Mouse (Mus musculus) limb, embryonic 14.5 days (tissue): ENCODE data around the gene Esyt1. TPM values are rescaled to one million over a fixed set of nuclear protein-coding genes. Genes with fewer than 3 reads are reported as not detected.

ENCODE experiments used
- ATAC-seq: fragments of 200-750 bp; cut with Nextera tagmentation; 2 replicates; pipeline ENCODE4 v1.8.0; 2017; ENCODE audit warnings: low read depth, moderate number of reproducible peaks, moderate TSS enrichment; ENCODE audit not compliant: low FRiP score
- DNase-seq: peaks from one replicate; pipeline ENCODE4 v3.0.0-alpha.2; 2015; ENCODE audit warnings: low spot score
- H3K27ac ChIP-seq: fragments of 300-500 bp; sonication (generic); replicated peaks from 2 replicates; pipeline ENCODE4 v1.5.1; 2014; ENCODE audit warnings: low read depth, mild to moderate bottlenecking, low read length, moderate library complexity, mixed read lengths
- H3K27me3 ChIP-seq: fragments of 300-500 bp; sonication (generic); 2 replicates; pipeline ENCODE4 v1.6.1; 2014; ENCODE audit warnings: low read length, mixed read lengths; ENCODE audit not compliant: control insufficient read depth, insufficient read depth
- H3K36me3 ChIP-seq: fragments of 300-500 bp; sonication (generic); 2 replicates; pipeline ENCODE4 v1.6.1; 2014; ENCODE audit warnings: mild to moderate bottlenecking, low read length, moderate library complexity, mixed read lengths; ENCODE audit not compliant: control insufficient read depth, insufficient read depth
- H3K4me1 ChIP-seq: fragments of 300-500 bp; sonication (generic); 2 replicates; pipeline ENCODE4 v1.6.1; 2014; ENCODE audit warnings: antibody characterized with exemption, low read length, mixed read lengths; ENCODE audit not compliant: control insufficient read depth, insufficient read depth
- H3K4me2 ChIP-seq: fragments of 300-500 bp; sonication (generic); replicated peaks from 2 replicates; pipeline ENCODE4 v1.6.1; 2014; ENCODE audit warnings: low read depth, mild to moderate bottlenecking, low read length, moderate library complexity; ENCODE audit not compliant: severe bottlenecking
- H3K4me3 ChIP-seq: fragments of 300-500 bp; sonication (generic); replicated peaks from 2 replicates; pipeline ENCODE4 v1.5.1; 2014; ENCODE audit warnings: low read length
- H3K9ac ChIP-seq: fragments of 300-500 bp; sonication (generic); 2 replicates; pipeline ENCODE4 v1.6.1; 2014; ENCODE audit warnings: mild to moderate bottlenecking, low read depth, low read length, moderate library complexity; ENCODE audit not compliant: severe bottlenecking
- H3K9me3 ChIP-seq: fragments of 300-500 bp; sonication (generic); 2 replicates; pipeline ENCODE4 v1.6.1; 2016; ENCODE audit warnings: low read length; ENCODE audit not compliant: control insufficient read depth
- POLR2A ChIP-seq: fragments of 200-500 bp; IDR thresholded peaks from 2 replicates; pipeline ENCODE4 v1.8.0; 2012; ENCODE audit warnings: inconsistent platforms, mild to moderate bottlenecking, moderate library complexity, borderline replicate concordance; ENCODE audit not compliant: insufficient read depth, insufficient read length; ENCODE audit errors: extremely low read depth
- WGBS: fragments of 180-500 bp; shearing (Covaris S2); extraction: QIAGEN DNeasy Blood & Tissue Kit; methylation state at CpG from one replicate; pipeline ENCODE4 v1.1.7; 2014; 5-methylcytosine and 5-hydroxymethylcytosine counted together
- polyA plus RNA-seq, 2 experiments: library from polyadenylated mRNA; depleted of rRNA in 1 of 2; stranded (reverse) in 1 of 2; unstranded in 1 of 2; fragments of >200 nt; fragmentation: Nextera tagmentation in 1 of 2; extraction: Ambion mirVana in 1 of 2; gene quantifications; 2 replicates each; pipeline versions ENCODE4 v1.2.1 to v1.2.3; 2012 to 2014

Esyt1 gene
- polyA plus RNA-seq, 2 experiments, result 37.9 to 51.3 TPM

GRCm38 (mm10) chr10:128504641-128505370, 20.9 kb downstream of the Esyt1 start:
- H3K4me1 ChIP-seq, result no peaks in the 10 kb centered on the region
- no peak for ATAC-seq
- WGBS, result 70% methylated on average over 9 of the region's 9 CpGs
- TF ChIP-seq POLR2A, result no peak
- no peak overlapping the region for H3K9ac ChIP-seq
- no peaks in the 10 kb centered on the region for H3K27me3 ChIP-seq
- no peak overlapping the region for H3K4me2 ChIP-seq
- no peak overlapping the region for H3K4me3 ChIP-seq
- H3K27ac ChIP-seq, result no peak overlapping the region
- no peak for DNase-seq
- no peaks in the 10 kb centered on the region for H3K9me3 ChIP-seq
- peaks cover 7% of the 10 kb centered on the region; the same call in 1 of the 2 replicates for H3K36me3 ChIP-seq

- Histone ChIP-seq H3K4me3 (no peak overlapping the region), H3K4me1 (no peaks in the 10 kb centered on the region), H3K36me3 (no peaks in the 10 kb centered on the region), H3K27me3 (no peaks in the 10 kb centered on the region), H3K9me3 (no peaks in the 10 kb centered on the region), H3K27ac (no peak overlapping the region), H3K9ac (no peak overlapping the region), H3K4me2 (no peak overlapping the region)
- ATAC-seq (no peak), DNase-seq (no peak)
- TF ChIP-seq POLR2A, result no peak
- WGBS, result 76% methylated on average over 3 of the region's 3 CpGs
Observed at GRCm38 (mm10) chr10:128504012-128504411, 21.7 kb downstream of the Esyt1 start.

GRCm38 (mm10) chr10:128503532-128503931, 22.1 kb downstream of the Esyt1 start:
- Histone ChIP-seq H3K4me3 (no peak overlapping the region), H3K36me3 (no peaks in the 10 kb centered on the region), H3K9me3 (no peaks in the 10 kb centered on the region), H3K4me2 (no peak overlapping the region), H3K27me3 (no peaks in the 10 kb centered on the region), H3K27ac (no peak overlapping the region), H3K4me1 (no peaks in the 10 kb centered on the region), H3K9ac (no peak overlapping the region)
- ATAC-seq (no peak), DNase-seq (no peak)
- WGBS, result 59% methylated on average over 8 of the region's 8 CpGs
- no peak for TF ChIP-seq POLR2A

- Histone ChIP-seq H3K4me1 (0 out of 2 replicates have a peak, but pooled peaks cover 3% of the 10 kb centered on the region), H3K36me3 (no peaks in the 10 kb centered on the region), H3K27ac (no peak overlapping the region), H3K4me2 (no peak overlapping the region), H3K9me3 (no peaks in the 10 kb centered on the region), H3K27me3 (no peaks in the 10 kb centered on the region), H3K4me3 (no peak overlapping the region), H3K9ac (no peak overlapping the region)
- ATAC-seq, result no peak
- WGBS, result 75% methylated on average over 5 of the region's 5 CpGs
- DNase-seq, result no peak
- TF ChIP-seq POLR2A, result no peak
Observed at GRCm38 (mm10) chr10:128502341-128502740, 23.3 kb downstream of the Esyt1 start.

GRCm38 (mm10) chr10:128499116-128499671, 26.5 kb downstream of the Esyt1 start:
- no peak for TF ChIP-seq POLR2A
- H3K4me2 ChIP-seq, result peak overlapping the region; percentile 73
- H3K27ac ChIP-seq, result peak overlapping the region; percentile 83

More at GRCm38 (mm10) chr10:128499116-128499671, 26.5 kb downstream of the Esyt1 start:
- DNase-seq (peak; percentile 63), ATAC-seq (peak; percentile 43)
- peak overlapping the region; percentile 54 for H3K4me3 ChIP-seq
- H3K4me1 ChIP-seq, result peaks cover 10% of the 10 kb centered on the region
- H3K27me3 ChIP-seq, result no peaks in the 10 kb centered on the region
- under 1% methylated on average over 21 of the region's 21 CpGs for WGBS
- no peaks in the 10 kb centered on the region for H3K36me3 ChIP-seq
- peak overlapping the region; percentile 65 for H3K9ac ChIP-seq
- no peaks in the 10 kb centered on the region for H3K9me3 ChIP-seq
